Mouse (Mus musculus): Measurements from ENCODE around the gene Tgm1.

Gene Tgm1

GRCm38 (mm10) chr14:55724411-55724871 is 10.7 kb upstream of the Tgm1 start:
- DNase-seq (ENCODE audit: low read depth, low spot score) = no peak

GRCm38 (mm10) chr14:55723433-55723832 is 9.7 kb upstream of the Tgm1 start:
- DNase-seq (ENCODE audit: low read depth, low spot score) = no peak

GRCm38 (mm10) chr14:55722438-55722945 is 8.8 kb upstream of the Tgm1 start:
- DNase-seq (ENCODE audit: low read depth, low spot score) = no peak

- peak; percentile 90 for DNase-seq (ENCODE audit: low read depth, low spot score)
Measured at GRCm38 (mm10) chr14:55721700-55722437, 8.1 kb upstream of the Tgm1 start, which contains the start of gene Rabggta. Rabggta (minus strand) TSS chr14:55722263.

GRCm38 (mm10) chr14:55721076-55721475 is 7.3 kb upstream of the Tgm1 start:
- DNase-seq (ENCODE audit: low read depth, low spot score) = no peak

- no peak for DNase-seq (ENCODE audit: low read depth, low spot score)
Measured at GRCm38 (mm10) chr14:55720666-55721065, 6.9 kb upstream of the Tgm1 start.

- no peak for DNase-seq (ENCODE audit: low read depth, low spot score)
Measured at GRCm38 (mm10) chr14:55719737-55720136, 6.0 kb upstream of the Tgm1 start.

- DNase-seq (ENCODE audit: low read depth, low spot score) = no peak
Measured at GRCm38 (mm10) chr14:55716884-55717283, 3.2 kb upstream of the Tgm1 start.

- DNase-seq (ENCODE audit: low read depth, low spot score) = no peak
Measured at GRCm38 (mm10) chr14:55716271-55716670, 2.5 kb upstream of the Tgm1 start.

- no peak for DNase-seq (ENCODE audit: low read depth, low spot score)
Measured at GRCm38 (mm10) chr14:55714893-55715292, 1.2 kb upstream of the Tgm1 start.

- DNase-seq (ENCODE audit: low read depth, low spot score) = no peak
Measured at GRCm38 (mm10) chr14:55713007-55713728, 558 bp downstream of the Tgm1 start.

GRCm38 (mm10) chr14:55711786-55712185 is 1.9 kb downstream of the Tgm1 start:
- no peak for DNase-seq (ENCODE audit: low read depth, low spot score)

GRCm38 (mm10) chr14:55709509-55709908 is 4.2 kb downstream of the Tgm1 start:
- DNase-seq (ENCODE audit: low read depth, low spot score) = peak; percentile 61

GRCm38 (mm10) chr14:55707397-55707796 is 6.3 kb downstream of the Tgm1 start:
- DNase-seq (ENCODE audit: low read depth, low spot score) = no peak

GRCm38 (mm10) chr14:55706051-55706600 is 7.6 kb downstream of the Tgm1 start:
- DNase-seq (ENCODE audit: low read depth, low spot score) = no peak

GRCm38 (mm10) chr14:55702761-55703160 is 11.0 kb downstream of the Tgm1 start:
- DNase-seq (ENCODE audit: low read depth, low spot score) = no peak

GRCm38 (mm10) chr14:55701131-55701530 is 12.6 kb downstream of the Tgm1 start:
- no peak for DNase-seq (ENCODE audit: low read depth, low spot score)

GRCm38 (mm10) chr14:55697226-55697625 is 16.5 kb downstream of the Tgm1 start:
- no peak for DNase-seq (ENCODE audit: low read depth, low spot score)

- DNase-seq (ENCODE audit: low read depth, low spot score) = no peak
Measured at GRCm38 (mm10) chr14:55689433-55689832, 24.3 kb downstream of the Tgm1 start.

GRCm38 (mm10) chr14:55682118-55682493 is 31.6 kb downstream of the Tgm1 start:
- no peak for DNase-seq (ENCODE audit: low read depth, low spot score)

GRCm38 (mm10) chr14:55681160-55682117 is 32.3 kb downstream of the Tgm1 start, which contains the start of gene Tinf2:
Tinf2 (minus strand) TSS chr14:55681820.
- DNase-seq (ENCODE audit: low read depth, low spot score) = peak; percentile 96

Measured in WW6 (cell line).